Mouse (Mus musculus): ENCODE data around the gene Rab25.

The Rab25 gene

GRCm38 (mm10) chr3:88502031-88502571 lies 46.0 kb downstream of the Rab25 start:
- peak; percentile 59 for DNase-seq

GRCm38 (mm10) chr3:88501366-88502030 lies 46.6 kb downstream of the Rab25 start:
- no peak for DNase-seq

DNA sequence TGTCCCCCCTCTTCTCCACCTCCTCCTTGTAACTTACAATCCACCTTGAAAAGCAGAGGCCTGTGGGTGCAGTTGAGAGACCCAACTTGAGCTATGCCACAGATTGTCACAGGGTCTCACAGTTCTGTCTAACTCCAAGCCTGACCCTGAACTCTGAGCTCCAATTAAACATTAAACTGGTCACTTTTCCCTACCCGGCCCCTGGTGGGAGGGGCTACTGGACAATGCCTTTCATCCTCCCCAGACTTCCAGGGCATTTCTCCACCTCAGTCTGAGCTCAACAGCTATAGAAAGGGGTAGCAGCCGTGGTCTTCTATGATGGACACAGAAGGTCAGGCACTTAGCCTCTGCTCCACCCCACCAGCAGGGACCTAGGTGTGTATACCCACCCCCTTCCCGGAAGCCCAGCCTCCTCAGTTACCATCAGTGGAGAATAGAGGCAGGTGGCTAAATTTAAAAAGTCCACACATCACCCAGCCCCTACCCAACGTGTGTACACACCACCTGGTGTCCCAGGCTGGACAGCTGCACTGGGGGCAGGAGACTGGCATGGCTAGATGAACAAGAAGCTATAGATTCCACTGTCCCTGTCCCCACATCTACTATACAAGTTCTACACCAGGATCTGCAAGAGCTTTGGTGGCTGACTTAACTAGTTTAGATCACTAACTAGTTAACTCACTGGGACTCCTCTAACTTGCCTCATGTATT lies 47.3 kb downstream of the Rab25 start:
- peak; percentile 74 for DNase-seq

DNA sequence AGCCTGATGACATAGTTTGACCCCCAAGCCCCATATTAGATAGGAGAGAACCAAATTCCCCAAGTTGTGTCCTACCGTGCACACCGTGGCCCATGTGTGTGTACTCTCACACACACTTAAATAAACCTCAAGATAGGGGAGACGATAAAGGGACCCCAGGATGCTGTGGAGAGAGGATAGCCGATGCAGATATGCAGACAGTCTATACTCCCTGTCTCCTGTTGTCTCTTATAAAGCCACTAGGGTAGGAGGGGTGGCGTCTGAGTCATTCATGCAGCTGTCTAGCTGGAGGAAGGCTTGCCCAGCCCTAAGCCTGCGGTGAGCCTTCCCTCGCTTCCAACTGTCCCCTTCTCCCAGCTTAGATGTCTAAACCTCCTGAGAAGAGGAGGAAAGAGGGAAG lies 48.0 kb downstream of the Rab25 start:
- no peak for DNase-seq

DNA sequence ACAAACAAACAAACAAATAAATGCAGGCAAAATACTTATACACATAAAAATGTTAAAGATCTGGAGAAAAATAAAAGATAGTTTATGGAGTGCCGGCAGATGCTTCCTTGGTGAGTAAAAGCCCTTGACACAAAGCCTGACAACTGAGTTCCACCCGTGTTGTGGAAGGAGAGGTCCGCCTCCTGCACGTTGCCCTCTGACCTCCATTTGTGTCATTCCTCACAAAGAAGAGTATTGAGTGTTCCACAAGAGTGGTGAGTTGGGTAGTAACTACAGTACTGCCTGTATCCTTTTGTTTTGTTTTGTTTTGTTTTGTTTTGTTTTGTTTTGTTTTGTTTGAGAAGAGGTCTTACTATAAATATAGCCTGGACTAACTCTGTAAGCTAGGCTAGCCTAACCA lies 48.5 kb downstream of the Rab25 start:
- DNase-seq: no peak

- no peak for DNase-seq
Measured at GRCm38 (mm10) chr3:88495741-88496415, 52.2 kb downstream of the Rab25 start.

DNA sequence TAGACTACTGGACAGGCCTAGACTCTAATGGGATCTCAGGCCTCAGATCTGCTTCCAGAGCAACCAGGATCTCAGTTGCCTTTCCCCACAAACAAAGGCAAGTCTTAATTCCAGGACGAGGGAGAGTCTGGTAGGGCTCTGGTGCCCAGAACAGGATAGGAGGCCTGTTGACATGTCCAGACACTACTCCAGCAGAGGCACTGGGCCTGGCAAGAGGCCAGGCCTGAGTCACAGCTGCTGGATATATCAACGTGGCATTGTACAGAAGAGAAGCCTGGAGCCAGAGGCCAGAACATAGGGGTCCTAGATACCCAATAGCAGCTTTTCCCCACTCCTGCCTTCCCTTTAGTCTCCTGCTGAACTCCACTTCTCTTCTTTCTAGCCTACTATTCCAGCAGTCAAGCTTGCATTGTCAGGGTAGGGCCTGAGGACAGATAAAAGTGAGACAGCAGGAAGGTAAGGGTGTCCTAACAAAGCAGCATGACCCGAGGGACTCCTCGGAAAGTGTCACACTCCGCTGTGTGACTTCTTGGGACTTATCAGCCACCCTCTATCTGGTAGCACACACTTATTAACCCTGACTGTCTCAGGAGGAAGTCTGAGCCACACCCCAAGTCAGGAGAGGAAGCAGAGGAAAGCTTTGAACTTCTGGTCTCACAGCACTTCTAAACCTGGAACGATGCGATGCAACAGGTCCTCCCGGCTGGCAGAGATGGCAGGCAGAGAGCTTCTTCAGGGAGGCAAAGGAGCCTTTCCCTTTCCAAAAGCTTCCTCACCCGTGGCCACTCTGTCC lies 53.1 kb downstream of the Rab25 start:
- DNase-seq: peak; percentile 57

- DNase-seq: no peak
Measured at GRCm38 (mm10) chr3:88493706-88494582, 54.2 kb downstream of the Rab25 start.

Data from kidney, postnatal 14 days (tissue).